Mouse (Mus musculus) ovary, adult 2 months (tissue): ENCODE measurements around the gene Olfr1107. TPM values are rescaled to one million over a fixed set of nuclear protein-coding genes. Genes with fewer than 3 reads are reported as not detected.

Experiments used
- polyA plus RNA-seq: library from polyadenylated mRNA; depleted of rRNA; stranded (reverse); fragments of >200 nt; gene quantifications from 2 replicates; pipeline ENCODE4 v1.2.3, GENCODE M21; 2012; rRNA removed

Olfr1107 gene
- polyA plus RNA-seq = not detected in 2 replicates

DNA sequence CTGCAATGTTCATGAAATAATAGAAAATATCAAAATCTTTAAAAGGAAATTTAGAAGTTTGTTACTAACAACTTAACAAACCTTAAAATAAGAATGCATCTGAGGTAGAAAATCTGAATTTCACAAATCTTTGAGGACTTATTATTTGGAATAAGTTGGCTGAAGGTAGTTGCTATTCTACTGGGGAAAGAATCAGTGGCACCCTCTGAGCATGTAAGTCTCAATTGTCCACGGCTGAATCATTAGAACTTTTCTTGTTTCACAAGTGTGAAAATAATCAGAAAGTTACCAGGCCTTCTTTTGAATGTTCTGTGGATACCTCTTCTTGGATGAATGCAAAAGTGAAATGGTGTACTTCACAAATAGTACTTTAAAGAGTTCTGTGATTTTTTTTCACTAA lies at the start of gene Olfr1107:
Gene Olfr1107 (minus strand): TSS at position 101 of the 400 bp plus-strand sequence.

DNA sequence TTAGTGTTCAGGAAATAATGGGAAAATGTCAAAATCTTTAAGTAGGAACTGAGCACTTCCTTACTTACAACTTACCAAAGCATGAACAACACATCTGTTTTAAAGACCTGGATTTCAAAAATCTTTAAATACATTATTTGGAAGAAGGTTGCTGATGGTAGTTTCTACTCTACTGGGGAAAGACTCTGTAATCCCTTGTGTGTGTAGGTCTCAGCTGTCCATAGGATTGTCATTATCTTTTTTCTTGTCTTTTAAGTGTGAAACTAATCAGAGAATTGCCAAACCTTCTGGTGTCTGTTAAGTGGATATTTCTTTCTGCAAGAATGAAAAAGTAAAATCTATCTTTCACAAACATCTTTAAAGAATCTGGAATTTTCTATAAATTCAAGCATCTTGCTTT lies 38.9 kb upstream of the Olfr1107 start, which contains the start of gene Olfr259:
Gene Olfr259 (minus strand): TSS at position 101 of the 400 bp plus-strand sequence.

DNA sequence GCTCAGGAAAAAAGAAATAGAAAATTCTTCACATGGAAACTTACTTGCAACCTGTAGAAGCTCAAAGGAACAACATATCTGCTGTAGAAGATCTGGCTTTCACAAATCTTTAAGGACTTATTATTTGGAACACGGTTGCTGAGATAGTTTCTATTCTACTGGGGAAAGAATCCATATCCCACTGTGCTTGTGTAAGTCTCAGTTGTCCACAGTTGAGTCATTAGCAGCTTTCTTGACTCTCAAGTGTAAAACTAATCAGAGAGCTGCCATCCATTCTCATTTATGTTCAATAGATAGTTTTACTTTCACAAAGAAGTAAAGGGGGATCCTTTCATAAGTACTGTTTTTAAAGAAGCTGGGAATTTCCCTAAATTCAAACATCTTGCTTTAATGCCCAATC lies 20.3 kb upstream of the Olfr1107 start, which contains the start of gene Olfr1109:
Gene Olfr1109 (minus strand): TSS at position 101 of the 400 bp plus-strand sequence.

DNA sequence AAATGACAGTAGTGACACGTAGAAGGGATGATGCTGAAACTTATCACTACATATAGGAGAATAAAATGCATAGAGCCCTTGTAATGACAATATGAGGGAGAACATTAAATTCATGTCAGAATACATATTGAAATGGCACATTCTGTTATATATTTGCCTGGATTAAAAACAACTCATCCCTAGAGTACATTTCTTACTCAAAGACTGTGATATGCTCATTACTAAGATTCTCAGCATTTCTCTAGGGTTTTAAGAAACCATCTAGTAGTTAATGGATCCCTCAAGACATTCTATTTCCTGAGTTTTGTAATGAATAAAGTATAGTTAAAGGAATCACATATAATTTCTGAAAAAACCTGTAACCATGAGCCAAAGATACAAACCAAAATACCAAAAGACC lies 23.4 kb downstream of the Olfr1107 start, which contains the start of gene Olfr1106:
Gene Olfr1106 (minus strand): TSS at position 101 of the 400 bp plus-strand sequence.

DNA sequence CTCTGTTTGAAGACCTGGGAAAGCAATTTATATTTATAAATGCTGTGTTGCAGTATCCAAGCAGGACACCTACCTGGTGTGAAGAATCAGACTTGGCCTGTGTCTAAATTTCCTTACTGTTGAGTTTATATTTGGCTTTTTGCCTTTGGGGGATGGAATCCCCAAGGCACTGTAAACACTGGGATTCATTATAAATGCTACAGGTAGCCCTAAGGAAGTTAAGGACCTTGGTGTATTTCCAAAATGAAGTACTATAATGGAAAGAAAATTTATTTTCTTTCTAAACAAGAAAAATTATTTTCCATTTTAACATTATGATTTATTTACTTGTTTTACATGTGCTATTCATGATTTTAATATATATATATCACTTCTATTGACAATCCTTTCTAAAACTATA lies 39.2 kb downstream of the Olfr1107 start, which contains the start of gene Olfr1105:
Gene Olfr1105 (minus strand): TSS at position 101 of the 400 bp plus-strand sequence.

DNA sequence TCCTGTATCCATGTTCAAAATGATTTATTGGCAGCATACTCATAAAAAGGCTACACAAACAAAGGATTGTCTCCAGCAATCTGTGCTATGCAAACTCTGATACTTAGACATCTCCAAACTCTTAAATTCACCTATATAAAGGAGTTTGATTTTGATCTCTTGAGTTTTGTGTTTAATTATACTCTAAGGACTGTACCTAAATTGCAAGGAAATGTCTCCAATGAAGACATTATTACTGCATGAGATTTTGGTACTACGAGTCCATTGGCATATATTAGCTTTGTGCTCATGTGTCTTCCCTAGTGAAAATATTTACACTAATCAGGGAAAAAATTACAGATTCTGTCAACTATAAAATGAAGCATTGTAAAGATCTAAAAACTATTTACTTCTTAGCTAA lies 48.6 kb downstream of the Olfr1107 start, which contains the start of gene Olfr1104:
Gene Olfr1104 (minus strand): TSS at position 101 of the 400 bp plus-strand sequence.

Other genes starting within 250 kb of the Olfr1107 start
- not detected in 2 replicates for gene Olfr1095, start 224.1 kb downstream of the Olfr1107 start, polyA plus RNA-seq
- not detected in 2 replicates for gene Gm13723, start 201.0 kb downstream of the Olfr1107 start, polyA plus RNA-seq
- not detected in 2 replicates for gene Olfr1097, start 183.6 kb downstream of the Olfr1107 start, polyA plus RNA-seq
- gene Olfr1098, start 151.3 kb downstream of the Olfr1107 start, polyA plus RNA-seq = not detected in 2 replicates
- gene Olfr1099, start 115.1 kb downstream of the Olfr1107 start, polyA plus RNA-seq = not detected in 2 replicates
- not detected in 2 replicates for gene Olfr1100, start 95.9 kb downstream of the Olfr1107 start, polyA plus RNA-seq
- not detected in 2 replicates for gene Olfr1101, start 84.6 kb downstream of the Olfr1107 start, polyA plus RNA-seq
- gene Olfr1102, start 77.4 kb downstream of the Olfr1107 start, polyA plus RNA-seq = not detected in 2 replicates
- gene Olfr1104, start 48.7 kb downstream of the Olfr1107 start, polyA plus RNA-seq = not detected in 2 replicates
- gene Olfr1105, start 39.3 kb downstream of the Olfr1107 start, polyA plus RNA-seq = not detected in 2 replicates
- not detected in 2 replicates for gene Olfr1106, start 23.5 kb downstream of the Olfr1107 start, polyA plus RNA-seq
- not detected in 2 replicates for gene Olfr1109, start 20.2 kb upstream of the Olfr1107 start, polyA plus RNA-seq
- gene Olfr259, start 38.8 kb upstream of the Olfr1107 start, polyA plus RNA-seq = not detected in 2 replicates
- gene Olfr1110, start 64.5 kb upstream of the Olfr1107 start, polyA plus RNA-seq = not detected in 2 replicates
- gene Olfr1111, start 76.8 kb upstream of the Olfr1107 start, polyA plus RNA-seq = not detected in 2 replicates
- not detected in 2 replicates for gene Olfr1112, start 112.0 kb upstream of the Olfr1107 start, polyA plus RNA-seq
- gene Olfr1113, start 133.2 kb upstream of the Olfr1107 start, polyA plus RNA-seq = not detected in 2 replicates
- gene Olfr1115, start 172.2 kb upstream of the Olfr1107 start, polyA plus RNA-seq = not detected in 2 replicates
- not detected in 2 replicates for gene Olfr1116, start 191.7 kb upstream of the Olfr1107 start, polyA plus RNA-seq
- gene Olfr1118, start 231.8 kb upstream of the Olfr1107 start, polyA plus RNA-seq = not detected in 2 replicates